Mouse (Mus musculus) CH12.LX (cell line): ENCODE measurements at regions not wholly inside any gene's neighbourhood (a gene's known extent, or its start where the extent isn't known, plus 50 kb on each side); places are given as distances from the start of the nearest gene placed in this dataset.

Source experiments
- CHD1 ChIP-seq: IDR thresholded peaks from 2 replicates; pipeline ENCODE4 v1.6.1; 2012; ENCODE audit warnings: low read depth, low read length, improper control_type of control experiment, inconsistent platforms
- CTCF ChIP-seq, 2 experiments: IDR thresholded peaks in 1 of 2; conservative IDR thresholded peaks in 1 of 2; 2 replicates each; pipeline ENCODE4 v1.5.1; 2011 to 2012; ENCODE audit warnings: low read depth in 2 of 2, low read length in 2 of 2, improper control_type of control experiment in 1 of 2, inconsistent platforms in 1 of 2, mild to moderate bottlenecking in 1 of 2, moderate library complexity in 1 of 2
- MYC ChIP-seq: IDR thresholded peaks from 2 replicates; pipeline ENCODE4 v1.6.1; 2011; ENCODE audit warnings: low read depth, mild to moderate bottlenecking, improper control_type of control experiment, low read length
- PAX5 ChIP-seq: IDR thresholded peaks from 2 replicates; pipeline ENCODE4 v1.6.1; 2012; ENCODE audit warnings: low read length, inconsistent platforms, mixed read lengths
- POLR2AphosphoS2 ChIP-seq: IDR thresholded peaks from 2 replicates; pipeline ENCODE4 v1.6.1; 2011; ENCODE audit warnings: low read depth, low read length, improper control_type of control experiment
- USF1 ChIP-seq: IDR thresholded peaks from 2 replicates; pipeline ENCODE4 v1.6.1; 2014; ENCODE audit warnings: low read depth, mild to moderate bottlenecking, inconsistent platforms, low read length, improper control_type of control experiment

DNA sequence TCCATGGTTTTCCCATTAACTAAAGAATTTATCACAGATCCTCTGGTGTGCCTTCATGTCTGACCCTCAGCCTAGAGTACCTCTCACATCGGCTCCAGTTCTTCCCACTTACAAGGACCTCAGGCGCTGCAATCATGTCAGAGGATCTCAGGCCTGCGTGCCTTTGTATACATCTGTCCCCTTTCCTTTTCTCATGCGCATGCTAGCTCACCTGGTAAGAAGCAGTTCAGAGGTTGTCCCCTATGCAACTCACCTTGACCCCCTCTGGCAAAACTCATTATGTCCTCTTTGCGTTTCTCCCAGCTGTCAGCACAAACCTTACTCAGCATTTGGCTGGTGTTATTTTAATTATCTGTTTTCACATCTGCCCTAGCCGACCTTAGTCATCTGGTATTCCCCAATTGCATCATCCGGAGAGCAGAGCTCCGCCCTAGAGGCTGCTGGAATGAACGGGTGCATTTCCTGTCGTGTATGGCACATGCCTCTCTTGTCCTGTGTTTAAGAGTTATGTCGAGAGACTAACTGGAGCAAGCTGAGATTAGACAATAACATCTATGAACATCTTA, 73.3 kb upstream of the Serp2 start:
- TF ChIP-seq CTCF (conservative IDR thresholded peaks at IDR 0.05 in 1 of 2, IDR thresholded peaks at IDR 0.05 in 1 of 2; ENCODE audit: low read depth in 2 of 2, low read length in 2 of 2) (no peak), PAX5 (no peak), POLR2AphosphoS2 (no peak), USF1 (no peak), CHD1 (no peak), MYC (no peak)
